Mouse (Mus musculus): ENCODE data around the gene Hspa1a. TPM values are rescaled to one million over a fixed set of nuclear protein-coding genes. Genes with fewer than 3 reads are reported as not detected.
A peak's percentile ranks its signal among the peaks of the same experiment; 100 is the strongest.
"Not testable (repeated sequence)": the region's sequence is repeated elsewhere in the genome, so short reads cannot be mapped to it uniquely, and the experiment has no call there.

Hspa1a gene
- polyA plus RNA-seq, 1 experiment from 2014 or later: 13.4 TPM

DNA sequence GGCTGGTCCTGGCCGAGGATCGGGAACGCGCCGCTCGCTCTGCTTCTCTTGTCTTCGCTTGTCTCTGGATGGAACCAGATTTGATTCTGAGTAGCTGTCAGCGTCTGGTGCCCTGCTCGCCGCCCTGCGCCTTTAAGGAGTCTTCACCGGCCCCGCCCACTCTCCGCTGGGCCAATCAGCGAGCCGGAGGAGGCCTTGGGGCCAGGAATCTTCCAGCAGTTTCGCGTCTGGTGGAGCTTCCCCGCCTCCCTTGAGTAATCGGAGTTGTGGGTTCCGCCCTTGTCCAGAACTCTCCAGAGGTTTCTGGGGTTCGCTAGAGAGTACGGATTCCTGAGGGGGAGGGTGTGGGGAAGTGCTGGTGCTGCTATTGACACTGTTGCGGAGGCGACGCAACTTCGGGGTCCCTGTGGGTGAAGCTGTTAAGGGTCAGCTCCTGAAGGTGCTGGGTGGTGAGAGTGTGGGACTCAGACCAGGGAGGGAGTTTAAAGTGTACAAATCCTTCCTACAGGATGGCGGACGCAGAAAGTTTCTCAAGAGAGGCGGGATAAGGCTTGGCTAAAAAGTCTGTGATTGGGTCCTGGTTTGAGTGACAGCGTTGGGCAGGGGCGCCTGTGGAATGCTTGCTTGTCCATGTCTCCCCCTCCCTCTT, 12.7 kb downstream of the Hspa1a start, which contains the start of gene Hspa1b:
Hspa1b (minus strand) TSS at position 109 of the 649 bp plus-strand sequence.
- WGBS: 0% methylated on average over 27 of the region's 32 CpGs
- peak; percentile 92 for ATAC-seq (ENCODE audit: low FRiP score, low TSS enrichment)
- H3K27me3 ChIP-seq (ENCODE audit: insufficient read depth, low read length): not testable (repeated sequence)

DNA sequence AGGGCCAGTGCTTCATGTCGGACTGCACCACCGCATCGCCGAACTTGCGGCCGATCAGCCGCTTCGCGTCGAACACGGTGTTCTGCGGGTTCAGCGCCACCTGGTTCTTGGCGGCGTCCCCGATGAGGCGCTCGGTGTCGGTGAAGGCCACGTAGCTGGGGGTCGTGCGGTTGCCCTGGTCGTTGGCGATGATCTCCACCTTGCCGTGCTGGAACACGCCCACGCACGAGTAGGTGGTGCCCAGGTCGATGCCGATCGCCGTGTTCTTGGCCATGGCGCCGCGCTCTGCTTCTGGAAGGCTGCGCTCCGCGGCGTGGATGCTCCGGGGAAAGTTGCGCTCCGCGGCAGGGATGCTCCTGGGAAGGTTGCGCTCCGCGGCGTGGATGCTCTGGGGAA, 13.2 kb downstream of the Hspa1a start:
- not testable (repeated sequence) for H3K9ac ChIP-seq (replicated peaks; ENCODE audit: low read length); ATAC-seq (ENCODE audit: low FRiP score, low TSS enrichment); H3K36me3 ChIP-seq (ENCODE audit: insufficient read depth, low read length); H3K27me3 ChIP-seq (ENCODE audit: insufficient read depth, low read length); H3K27ac ChIP-seq (ENCODE audit: low read length); H3K9me3 ChIP-seq (ENCODE audit: low read length)
- peak overlapping the region; percentile 53 for H3K4me2 ChIP-seq (replicated peaks; ENCODE audit: low read depth, low read length)
- peaks cover 17% of the 10 kb centered on the region for H3K4me1 ChIP-seq (ENCODE audit: insufficient read depth, low read length)
- under 1% methylated on average over 18 of the region's 47 CpGs for WGBS
- peak overlapping the region; percentile 56 for H3K4me3 ChIP-seq (ENCODE audit: low read length)

More for the DNA sequence above, 12.7 kb downstream of the Hspa1a start, which contains the start of gene Hspa1b:
- Histone ChIP-seq H3K4me1 (ENCODE audit: insufficient read depth, low read length) (peaks cover 18% of the 10 kb centered on the region), H3K27ac (ENCODE audit: low read length) (peak within 1 kb of the TSS; percentile 99), H3K4me2 (replicated peaks; ENCODE audit: low read depth, low read length) (peak within 1 kb of the TSS; percentile 69), H3K4me3 (ENCODE audit: low read length) (peak within 1 kb of the TSS; percentile 56), H3K9ac (replicated peaks; ENCODE audit: low read length) (peak within 1 kb of the TSS; percentile 83)
- not testable (repeated sequence) for H3K36me3 ChIP-seq (ENCODE audit: insufficient read depth, low read length); H3K9me3 ChIP-seq (ENCODE audit: low read length)

GRCm38 (mm10) chr17:34957966-34958365, 14.0 kb downstream of the Hspa1a start:
- H3K4me1 ChIP-seq (ENCODE audit: insufficient read depth, low read length): peaks cover 17% of the 10 kb centered on the region
- 19% methylated on average over 21 of the region's 40 CpGs for WGBS
- H3K27me3 ChIP-seq (ENCODE audit: insufficient read depth, low read length); H3K9ac ChIP-seq (replicated peaks; ENCODE audit: low read length); H3K9me3 ChIP-seq (ENCODE audit: low read length); H3K36me3 ChIP-seq (ENCODE audit: insufficient read depth, low read length); H3K27ac ChIP-seq (ENCODE audit: low read length); ATAC-seq (ENCODE audit: low FRiP score, low TSS enrichment); H3K4me2 ChIP-seq (replicated peaks; ENCODE audit: low read depth, low read length); H3K4me3 ChIP-seq (ENCODE audit: low read length): not testable (repeated sequence)

- Histone ChIP-seq H3K4me2 (replicated peaks; ENCODE audit: low read depth, low read length) (0 out of 2 replicates have a peak overlapping the region, but pooled peaks have one; percentile 4), H3K4me1 (ENCODE audit: insufficient read depth, low read length) (peaks cover 17% of the 10 kb centered on the region)
- not testable (repeated sequence) for H3K9me3 ChIP-seq (ENCODE audit: low read length); H3K27me3 ChIP-seq (ENCODE audit: insufficient read depth, low read length); H3K9ac ChIP-seq (replicated peaks; ENCODE audit: low read length); ATAC-seq (ENCODE audit: low FRiP score, low TSS enrichment); H3K27ac ChIP-seq (ENCODE audit: low read length); H3K36me3 ChIP-seq (ENCODE audit: insufficient read depth, low read length); H3K4me3 ChIP-seq (ENCODE audit: low read length)
- 16% methylated on average over 29 of the region's 40 CpGs for WGBS
Measured at GRCm38 (mm10) chr17:34957291-34957690, 14.7 kb downstream of the Hspa1a start.

- Histone ChIP-seq H3K9ac (replicated peaks; ENCODE audit: low read length) (no peak overlapping the region), H3K27ac (ENCODE audit: low read length) (no peak overlapping the region), H3K27me3 (ENCODE audit: insufficient read depth, low read length) (no peaks in the 10 kb centered on the region), H3K36me3 (ENCODE audit: insufficient read depth, low read length) (no peaks in the 10 kb centered on the region), H3K4me1 (ENCODE audit: insufficient read depth, low read length) (peaks cover 13% of the 10 kb centered on the region), H3K9me3 (ENCODE audit: low read length) (no peaks in the 10 kb centered on the region), H3K4me2 (replicated peaks; ENCODE audit: low read depth, low read length) (no peak overlapping the region), H3K4me3 (ENCODE audit: low read length) (no peak overlapping the region)
- ATAC-seq (ENCODE audit: low FRiP score, low TSS enrichment): no peak
- 44% methylated on average over 1 of the region's 1 CpGs for WGBS
Measured at GRCm38 (mm10) chr17:34956340-34956739, 15.6 kb downstream of the Hspa1a start.

DNA sequence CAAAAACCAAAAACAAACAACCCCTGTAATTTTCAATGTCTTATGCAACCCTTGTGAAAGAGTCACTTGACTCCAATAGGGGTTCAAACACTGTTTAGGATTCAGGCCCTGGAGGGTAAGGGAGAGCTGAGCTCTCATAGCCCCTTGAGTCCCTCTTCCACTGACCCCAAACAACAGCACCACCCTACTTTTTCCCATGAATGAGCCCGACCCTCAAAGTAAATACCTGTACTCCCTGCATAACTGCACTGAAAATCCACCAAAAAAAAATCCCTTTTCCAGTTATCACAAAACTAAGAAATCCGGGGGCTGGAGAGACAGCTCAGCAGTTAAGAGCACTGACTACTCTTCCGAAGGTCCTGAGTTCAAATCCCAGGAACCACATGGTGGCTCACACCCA, 16.1 kb downstream of the Hspa1a start:
- Histone ChIP-seq H3K4me1 (ENCODE audit: insufficient read depth, low read length) (peaks cover 11% of the 10 kb centered on the region), H3K4me2 (replicated peaks; ENCODE audit: low read depth, low read length) (no peak overlapping the region), H3K9me3 (ENCODE audit: low read length) (no peaks in the 10 kb centered on the region), H3K9ac (replicated peaks; ENCODE audit: low read length) (no peak overlapping the region), H3K27ac (ENCODE audit: low read length) (no peak overlapping the region), H3K27me3 (ENCODE audit: insufficient read depth, low read length) (no peaks in the 10 kb centered on the region), H3K36me3 (ENCODE audit: insufficient read depth, low read length) (peaks cover 3% of the 10 kb centered on the region; the same call in 1 of the 2 replicates), H3K4me3 (ENCODE audit: low read length) (no peak overlapping the region)
- 84% methylated on average over 3 of the region's 3 CpGs for WGBS
- no peak for ATAC-seq (ENCODE audit: low FRiP score, low TSS enrichment)

GRCm38 (mm10) chr17:34954831-34955230, 17.1 kb downstream of the Hspa1a start:
- Histone ChIP-seq H3K36me3 (ENCODE audit: insufficient read depth, low read length) (peaks cover 13% of the 10 kb centered on the region), H3K27ac (ENCODE audit: low read length) (no peak overlapping the region), H3K4me2 (replicated peaks; ENCODE audit: low read depth, low read length) (no peak overlapping the region), H3K9me3 (ENCODE audit: low read length) (no peaks in the 10 kb centered on the region), H3K4me1 (ENCODE audit: insufficient read depth, low read length) (peaks cover 9% of the 10 kb centered on the region), H3K27me3 (ENCODE audit: insufficient read depth, low read length) (no peaks in the 10 kb centered on the region), H3K9ac (replicated peaks; ENCODE audit: low read length) (no peak overlapping the region), H3K4me3 (ENCODE audit: low read length) (no peak overlapping the region)
- 83% methylated on average over 4 of the region's 4 CpGs for WGBS
- ATAC-seq (ENCODE audit: low FRiP score, low TSS enrichment): no peak

- WGBS: 78% methylated on average over 4 of the region's 4 CpGs
- peaks cover 19% of the 10 kb centered on the region for H3K36me3 ChIP-seq (ENCODE audit: insufficient read depth, low read length)
- peaks cover 9% of the 10 kb centered on the region for H3K4me1 ChIP-seq (ENCODE audit: insufficient read depth, low read length)
- no peak overlapping the region for H3K9ac ChIP-seq (replicated peaks; ENCODE audit: low read length)
- no peak overlapping the region for H3K27ac ChIP-seq (ENCODE audit: low read length)
- H3K27me3 ChIP-seq (ENCODE audit: insufficient read depth, low read length): no peaks in the 10 kb centered on the region
- no peak for ATAC-seq (ENCODE audit: low FRiP score, low TSS enrichment)
- H3K4me3 ChIP-seq (ENCODE audit: low read length): no peak overlapping the region
- H3K4me2 ChIP-seq (replicated peaks; ENCODE audit: low read depth, low read length): no peak overlapping the region
- H3K9me3 ChIP-seq (ENCODE audit: low read length): no peaks in the 10 kb centered on the region
Measured at GRCm38 (mm10) chr17:34953904-34954303, 18.1 kb downstream of the Hspa1a start.

DNA sequence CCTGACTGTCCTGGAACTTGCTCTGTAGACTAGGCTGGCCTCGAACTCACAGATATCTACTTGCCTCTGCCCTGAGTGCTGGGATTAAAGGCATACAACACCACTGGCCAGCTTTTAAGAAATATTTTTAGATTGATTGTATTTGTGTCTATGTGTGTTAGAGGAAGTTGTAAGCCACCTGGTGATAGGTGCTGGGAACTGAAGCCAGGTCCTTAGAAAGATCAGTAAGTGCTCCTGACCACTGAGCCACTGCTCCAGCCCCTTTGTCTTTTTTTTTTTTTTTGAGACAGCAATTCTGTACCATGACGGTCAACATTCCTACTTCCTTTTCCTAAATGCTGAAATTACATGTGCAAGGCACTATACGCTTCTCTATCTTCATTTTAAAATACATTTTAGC, 18.7 kb downstream of the Hspa1a start:
- WGBS: 86% methylated on average over 3 of the region's 3 CpGs
- Histone ChIP-seq H3K9me3 (ENCODE audit: low read length) (no peaks in the 10 kb centered on the region), H3K36me3 (ENCODE audit: insufficient read depth, low read length) (peaks cover 21% of the 10 kb centered on the region), H3K27ac (ENCODE audit: low read length) (no peak overlapping the region), H3K9ac (replicated peaks; ENCODE audit: low read length) (no peak overlapping the region; the same call in 1 of the 2 replicates), H3K4me2 (replicated peaks; ENCODE audit: low read depth, low read length) (peak overlapping the region; percentile 71; the same call in 1 of the 2 replicates), H3K27me3 (ENCODE audit: insufficient read depth, low read length) (no peaks in the 10 kb centered on the region), H3K4me3 (ENCODE audit: low read length) (no peak overlapping the region; the same call in 1 of the 2 replicates), H3K4me1 (ENCODE audit: insufficient read depth, low read length) (peaks cover 9% of the 10 kb centered on the region)
- no peak for ATAC-seq (ENCODE audit: low FRiP score, low TSS enrichment)

DNA sequence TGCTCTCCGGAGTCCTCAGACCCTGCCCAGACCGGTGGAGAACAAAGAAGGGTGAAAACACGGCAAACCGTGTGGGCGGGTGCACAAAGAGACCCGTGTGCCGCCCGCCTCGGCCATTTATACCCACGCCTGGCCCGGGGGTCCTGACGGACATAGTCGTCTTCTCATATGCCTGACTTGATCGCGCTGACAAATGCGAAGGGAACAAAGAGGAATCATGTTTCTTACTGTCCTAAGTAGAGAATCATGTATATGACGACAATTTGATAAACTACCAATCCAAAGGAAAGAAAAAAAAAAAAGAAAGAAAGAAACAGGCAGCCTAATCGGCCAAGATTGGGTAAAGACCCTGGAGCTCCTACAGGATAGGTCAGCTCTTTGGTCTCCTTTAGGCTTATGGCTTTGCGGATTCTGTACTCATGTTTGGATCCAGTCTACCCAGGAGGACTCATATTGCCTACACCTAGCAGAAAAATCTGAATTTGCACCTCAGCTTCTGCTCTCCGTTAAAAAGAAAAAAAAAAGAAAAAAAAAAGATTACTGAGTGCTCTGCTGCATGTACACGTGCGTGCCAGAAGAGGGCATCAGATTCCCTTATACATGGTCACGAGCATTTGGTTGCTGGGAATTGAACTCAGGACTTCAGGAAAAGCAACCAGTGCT, 19.4 kb downstream of the Hspa1a start:
- Histone ChIP-seq H3K4me2 (replicated peaks; ENCODE audit: low read depth, low read length) (peak overlapping the region; percentile 71), H3K9me3 (ENCODE audit: low read length) (no peaks in the 10 kb centered on the region), H3K27me3 (ENCODE audit: insufficient read depth, low read length) (no peaks in the 10 kb centered on the region), H3K9ac (replicated peaks; ENCODE audit: low read length) (peak overlapping the region; percentile 96), H3K36me3 (ENCODE audit: insufficient read depth, low read length) (peaks cover 21% of the 10 kb centered on the region), H3K27ac (ENCODE audit: low read length) (peak overlapping the region; percentile 89), H3K4me3 (ENCODE audit: low read length) (peak overlapping the region; percentile 88), H3K4me1 (ENCODE audit: insufficient read depth, low read length) (peaks cover 9% of the 10 kb centered on the region)
- peak; percentile 80 for ATAC-seq (ENCODE audit: low FRiP score, low TSS enrichment)
- 1% methylated on average over 23 of the region's 23 CpGs for WGBS

All from kidney, embryonic 16.5 days (tissue).